Mouse (Mus musculus) spleen, adult 2 months (tissue): Measurements from ENCODE around the gene Dcbld1. TPM values are rescaled to one million over a fixed set of nuclear protein-coding genes. Genes with fewer than 3 reads are reported as not detected.

Source experiments
- DNase-seq, 2 experiments: peaks; one replicate each; pipeline versions ENCODE4 v3.0.0 to v3.0.0-alpha.2; 2012 to 2021; ENCODE audit warnings: low spot score in 2 of 2, low read depth in 1 of 2
- H3K27ac ChIP-seq: fragments of 200-500 bp; 2 replicates; pipeline ENCODE4 v1.5.1; 2012; ENCODE audit warnings: low read length, inconsistent platforms; ENCODE audit not compliant: insufficient read depth
- H3K27me3 ChIP-seq: fragments of 200-500 bp; 2 replicates; pipeline ENCODE4 v1.6.1; 2012; ENCODE audit warnings: mild to moderate bottlenecking, moderate library complexity, low read length, inconsistent platforms; ENCODE audit not compliant: control insufficient read depth, insufficient read depth
- H3K36me3 ChIP-seq: fragments of 200-500 bp; 2 replicates; pipeline ENCODE4 v1.6.1; 2012; ENCODE audit warnings: mild to moderate bottlenecking, low read length, inconsistent platforms; ENCODE audit not compliant: control insufficient read depth, insufficient read depth
- H3K4me1 ChIP-seq: fragments of 200-500 bp; 2 replicates; pipeline ENCODE4 v1.6.1; 2011; ENCODE audit warnings: inconsistent platforms; ENCODE audit not compliant: control insufficient read depth, insufficient read depth, insufficient read length
- H3K4me3 ChIP-seq: fragments of 200-500 bp; 2 replicates; pipeline ENCODE4 v1.5.1; 2011; ENCODE audit warnings: mild to moderate bottlenecking, inconsistent platforms; ENCODE audit not compliant: insufficient read depth, insufficient read length; ENCODE audit errors: extremely low read depth
- CTCF ChIP-seq: fragments of 200-500 bp; IDR thresholded peaks from 2 replicates; pipeline ENCODE4 v1.5.1; 2011; ENCODE audit warnings: mild to moderate bottlenecking, inconsistent platforms; ENCODE audit not compliant: insufficient read depth, insufficient read length, insufficient replicate concordance; ENCODE audit errors: extremely low read depth
- POLR2A ChIP-seq: fragments of 200-500 bp; IDR thresholded peaks from 2 replicates; pipeline ENCODE4 v1.6.1; 2011; ENCODE audit warnings: low read depth, low read length, inconsistent platforms
- WGBS: fragments of 180-500 bp; shearing (Covaris S2); methylation state at CpG from one replicate; pipeline ENCODE4 v1.1.7; 2018; 5-methylcytosine and 5-hydroxymethylcytosine counted together
- polyA plus RNA-seq: library from polyadenylated mRNA; depleted of rRNA; stranded (reverse); fragments of >200 nt; gene quantifications from 2 replicates; pipeline ENCODE4 v1.2.3, GENCODE M21; 2012

The Dcbld1 gene
- polyA plus RNA-seq, 1 experiment = 2.0 TPM

GRCm38 (mm10) chr10:52258180-52258948 is 24.9 kb downstream of the Dcbld1 start:
- no peak for TF ChIP-seq POLR2A
- TF ChIP-seq CTCF = no peak
- no peak for DNase-seq
- WGBS = 77% methylated on average over 13 of the region's 13 CpGs
- Histone ChIP-seq H3K4me3 (no peak overlapping the region), H3K4me1 (no peaks in the 10 kb centered on the region), H3K27ac (no peak overlapping the region), H3K27me3 (no peaks in the 10 kb centered on the region), H3K36me3 (no peaks in the 10 kb centered on the region)

GRCm38 (mm10) chr10:52260209-52260608 is 26.8 kb downstream of the Dcbld1 start:
- Histone ChIP-seq H3K27me3 (no peaks in the 10 kb centered on the region), H3K27ac (no peak overlapping the region), H3K36me3 (no peaks in the 10 kb centered on the region), H3K4me3 (no peak overlapping the region), H3K4me1 (no peaks in the 10 kb centered on the region)
- WGBS = 85% methylated on average over 4 of the region's 4 CpGs
- no peak for TF ChIP-seq POLR2A
- no peak for TF ChIP-seq CTCF
- no peak for DNase-seq

- Histone ChIP-seq H3K36me3 (no peaks in the 10 kb centered on the region), H3K4me3 (no peak overlapping the region), H3K27ac (no peak overlapping the region), H3K27me3 (no peaks in the 10 kb centered on the region), H3K4me1 (no peaks in the 10 kb centered on the region)
- TF ChIP-seq CTCF = no peak
- no peak for TF ChIP-seq POLR2A
- no peak for DNase-seq
- WGBS = 92% methylated on average over 5 of the region's 5 CpGs
These were observed 30.7 kb downstream of the Dcbld1 start for GRCm38 (mm10) chr10:52264162-52264561.

- Histone ChIP-seq H3K36me3 (no peaks in the 10 kb centered on the region), H3K27me3 (no peaks in the 10 kb centered on the region), H3K4me3 (no peak overlapping the region), H3K4me1 (no peaks in the 10 kb centered on the region), H3K27ac (no peak overlapping the region)
- no peak for DNase-seq
- 86% methylated on average over 5 of the region's 5 CpGs for WGBS
- TF ChIP-seq CTCF = no peak
- no peak for TF ChIP-seq POLR2A
These were observed 35.5 kb downstream of the Dcbld1 start for GRCm38 (mm10) chr10:52268879-52269278.

GRCm38 (mm10) chr10:52271385-52271784 is 38.0 kb downstream of the Dcbld1 start:
- Histone ChIP-seq H3K4me3 (no peak overlapping the region), H3K4me1 (no peaks in the 10 kb centered on the region), H3K36me3 (no peaks in the 10 kb centered on the region), H3K27ac (no peak overlapping the region), H3K27me3 (no peaks in the 10 kb centered on the region)
- TF ChIP-seq POLR2A (no peak), CTCF (no peak)
- WGBS = 88% methylated on average over 5 of the region's 5 CpGs
- DNase-seq = no peak

GRCm38 (mm10) chr10:52273012-52273411 is 39.6 kb downstream of the Dcbld1 start:
- WGBS = 59% methylated on average over 2 of the region's 2 CpGs
- TF ChIP-seq CTCF (no peak), POLR2A (no peak)

GRCm38 (mm10) chr10:52274001-52274909 is 40.8 kb downstream of the Dcbld1 start:
- no peaks in the 10 kb centered on the region for H3K27me3 ChIP-seq
- 75% methylated on average over 8 of the region's 8 CpGs for WGBS
- TF ChIP-seq CTCF = no peak
- TF ChIP-seq POLR2A = no peak
- H3K27ac ChIP-seq = no peak overlapping the region
- no peak for DNase-seq
- no peaks in the 10 kb centered on the region for H3K36me3 ChIP-seq
- no peak overlapping the region for H3K4me3 ChIP-seq
- H3K4me1 ChIP-seq = no peaks in the 10 kb centered on the region

More at GRCm38 (mm10) chr10:52273012-52273411, 39.6 kb downstream of the Dcbld1 start:
- H3K4me1 ChIP-seq = no peaks in the 10 kb centered on the region
- H3K27me3 ChIP-seq = no peaks in the 10 kb centered on the region
- H3K36me3 ChIP-seq = no peaks in the 10 kb centered on the region
- H3K27ac ChIP-seq = no peak overlapping the region
- DNase-seq = no peak
- H3K4me3 ChIP-seq = no peak overlapping the region
